Comparison of ENCODE assay signal across 8 mouse cellular contexts in genomic region chr12:84030659-84031332, GRCm38 (mm10). TPM values are rescaled to one million over a fixed set of nuclear protein-coding genes. Genes with fewer than 3 reads are reported as not detected.
DNase-seq lines count a peak whose midpoint lies in the region; ATAC-seq and TF ChIP-seq lines count a peak whose summit lies in the region.

No protein-coding gene starts in this region.

- WGBS in bone marrow, adult 2 months = 34% methylated on average over 4 of the region's 4 CpGs
- 59% methylated on average over 4 of the region's 4 CpGs for WGBS in heart, embryonic 15.5 days
- 46% methylated on average over 4 of the region's 4 CpGs for WGBS in liver, embryonic 14.5 days (ENCODE audit: insufficient replicate concordance)
- 74% methylated on average over 4 of the region's 4 CpGs for WGBS in neural tube, embryonic 13.5 days
- WGBS in stomach, embryonic 16.5 days = 58% methylated on average over 4 of the region's 4 CpGs

- H3K27ac ChIP-seq in bone marrow, adult 2 months (ENCODE audit: control insufficient read depth, insufficient read depth, low read depth, low read length, poor library complexity) = no peak overlapping the region
- H3K27ac ChIP-seq in heart, embryonic 15.5 days = 0 out of 2 replicates have a peak overlapping the region, but pooled peaks have one; percentile 25
- no peak overlapping the region for H3K27ac ChIP-seq in liver, embryonic 14.5 days
- H3K27ac ChIP-seq in neural tube, embryonic 13.5 days (replicated peaks) = no peak overlapping the region
- H3K27ac ChIP-seq in stomach, embryonic 16.5 days (ENCODE audit: low read length) = no peak overlapping the region

- H3K4me3 ChIP-seq in C2C12 (ENCODE audit: insufficient read depth, poor library complexity, severe bottlenecking) = no peak overlapping the region
- no peak overlapping the region for H3K4me3 ChIP-seq in bone marrow, adult 2 months (replicated peaks; ENCODE audit: control insufficient read depth, low read depth, low read length)
- no peak overlapping the region for H3K4me3 ChIP-seq in heart, embryonic 15.5 days
- H3K4me3 ChIP-seq in liver, embryonic 14.5 days (ENCODE audit: insufficient read depth in 1 of 2, low read depth in 2 of 2, low read length in 2 of 2) = no peak overlapping the region
- no peak overlapping the region for H3K4me3 ChIP-seq in neural tube, embryonic 13.5 days
- H3K4me3 ChIP-seq in stomach, embryonic 16.5 days (replicated peaks; ENCODE audit: low read length) = no peak overlapping the region

- no peak overlapping the region for H3K9ac ChIP-seq in heart, embryonic 15.5 days
- H3K9ac ChIP-seq in liver, embryonic 14.5 days (replicated peaks) = no peak overlapping the region
- H3K9ac ChIP-seq in neural tube, embryonic 13.5 days = no peak overlapping the region
- no peak overlapping the region for H3K9ac ChIP-seq in stomach, embryonic 16.5 days (ENCODE audit: low read length)

- H3K79me3 ChIP-seq in C2C12 (ENCODE audit: low read depth) = no peaks in the 10 kb centered on the region

- no peaks in the 10 kb centered on the region for H3K9me3 ChIP-seq in heart, embryonic 15.5 days (replicated peaks)
- H3K9me3 ChIP-seq in liver, embryonic 14.5 days (ENCODE audit: control insufficient read depth, low read length) = no peaks in the 10 kb centered on the region
- H3K9me3 ChIP-seq in neural tube, embryonic 13.5 days = no peaks in the 10 kb centered on the region
- H3K9me3 ChIP-seq in stomach, embryonic 16.5 days (replicated peaks; ENCODE audit: control insufficient read depth, low read length) = no peaks in the 10 kb centered on the region

- peak; percentile 64 for TF ChIP-seq CTCF in C2C12 (IDR thresholded peaks at IDR 0.05; ENCODE audit: control insufficient read depth, insufficient read depth, insufficient read length)
- peak; percentile 94 for TF ChIP-seq CTCF in bone marrow, adult 2 months (IDR thresholded peaks at IDR 0.05; ENCODE audit: control insufficient read depth, insufficient read depth, low read length)
- peak; percentile 88 for TF ChIP-seq CTCF in liver, embryonic 14.5 days (IDR thresholded peaks at IDR 0.05; ENCODE audit: low read depth)

- TF ChIP-seq POLR2A in bone marrow, adult 2 months (IDR thresholded peaks at IDR 0.05; ENCODE audit: borderline replicate concordance, control insufficient read depth, low read depth, low read length) = no peak

- H3K36me3 ChIP-seq in C2C12 (ENCODE audit: control insufficient read depth, insufficient read depth) = no peaks in the 10 kb centered on the region
- H3K36me3 ChIP-seq in heart, embryonic 15.5 days = no peaks in the 10 kb centered on the region
- H3K36me3 ChIP-seq in liver, embryonic 14.5 days (replicated peaks; ENCODE audit: control insufficient read depth, insufficient read depth, low read depth) = no peaks in the 10 kb centered on the region
- H3K36me3 ChIP-seq in neural tube, embryonic 13.5 days = no peaks in the 10 kb centered on the region
- no peaks in the 10 kb centered on the region for H3K36me3 ChIP-seq in stomach, embryonic 16.5 days (ENCODE audit: control insufficient read depth, insufficient read depth, low read length)

- no peaks in the 10 kb centered on the region for H3K79me2 ChIP-seq in C2C12 (ENCODE audit: control insufficient read depth, insufficient read depth)

- no peaks in the 10 kb centered on the region for H3K27me3 ChIP-seq in C2C12 (ENCODE audit: control insufficient read depth, insufficient read depth, insufficient read length)
- H3K27me3 ChIP-seq in heart, embryonic 15.5 days = no peaks in the 10 kb centered on the region
- H3K27me3 ChIP-seq in liver, embryonic 14.5 days (ENCODE audit: control insufficient read depth, insufficient read depth, low read length) = no peaks in the 10 kb centered on the region
- H3K27me3 ChIP-seq in neural tube, embryonic 13.5 days = no peaks in the 10 kb centered on the region
- no peaks in the 10 kb centered on the region for H3K27me3 ChIP-seq in stomach, embryonic 16.5 days (ENCODE audit: control insufficient read depth, insufficient read depth, low read length)

- DNase-seq in kidney, postnatal 10 days = peak; percentile 87
- peak in 1 of 3 experiments; percentile 46 for DNase-seq in liver, embryonic 14.5 days (ENCODE audit: low read depth in 3 of 3, low spot score in 3 of 3)

- H3ac ChIP-seq in C2C12 (ENCODE audit: control insufficient read depth, insufficient read length, low read depth) = no peak overlapping the region

- H3K4me1 ChIP-seq in bone marrow, adult 2 months (ENCODE audit: control insufficient read depth, insufficient read depth, low read length) = no peaks in the 10 kb centered on the region
- H3K4me1 ChIP-seq in heart, embryonic 15.5 days (replicated peaks) = peaks cover 5% of the 10 kb centered on the region; the same call in 1 of the 2 replicates
- H3K4me1 ChIP-seq in liver, embryonic 14.5 days (replicated peaks; ENCODE audit: control insufficient read depth in 2 of 2, insufficient read depth in 2 of 2, low read length in 1 of 2) = peaks cover 0 to 2% of the 10 kb centered on the region in 2 experiments; a peak in 2 of 4 replicates
- H3K4me1 ChIP-seq in neural tube, embryonic 13.5 days (replicated peaks) = no peaks in the 10 kb centered on the region
- H3K4me1 ChIP-seq in stomach, embryonic 16.5 days (ENCODE audit: control insufficient read depth, insufficient read depth, low read length) = no peaks in the 10 kb centered on the region

- TF ChIP-seq EP300 in liver, embryonic 14.5 days (IDR thresholded peaks at IDR 0.05; ENCODE audit: low read depth) = no peak

- no peak overlapping the region for H3K4me2 ChIP-seq in heart, embryonic 15.5 days
- no peak overlapping the region for H3K4me2 ChIP-seq in liver, embryonic 14.5 days (ENCODE audit: low read depth)
- no peak overlapping the region for H3K4me2 ChIP-seq in neural tube, embryonic 13.5 days
- no peak overlapping the region for H3K4me2 ChIP-seq in stomach, embryonic 16.5 days (ENCODE audit: low read depth, low read length)

- peak; percentile 92 for ATAC-seq in erythroblast, adult 5-6 weeks (replicated peaks; ENCODE audit: low FRiP score, poor library complexity, severe bottlenecking)
- ATAC-seq in heart, embryonic 15.5 days (replicated peaks; ENCODE audit: insufficient number of reproducible peaks, insufficient read depth, low FRiP score, low read depth) = no peak
- peak; percentile 50; the same call in 1 of the 2 replicates for ATAC-seq in liver, embryonic 14.5 days (ENCODE audit: insufficient read depth)
- peak; percentile 71; the same call in 1 of the 2 replicates for ATAC-seq in neural tube, embryonic 13.5 days (ENCODE audit: low read depth)
- peak; percentile 69; the same call in 1 of the 2 replicates for ATAC-seq in stomach, embryonic 16.5 days (ENCODE audit: insufficient read depth, low FRiP score)

RNA-seq across cellular contexts. Expression of gene Acot4, which starts 7.4 kb away (rescaled TPM):
- polyA plus RNA-seq in C2C12 (2012; fragmentation: generic; extraction: Trizol) = under 0.01 TPM
- 0.32 and 2.4 TPM in 2 replicates for polyA plus RNA-seq in bone marrow, adult 2 months (2011; ENCODE audit: insufficient read depth, insufficient read length, low replicate concordance, missing spikeins)
- total RNA-seq in erythroblast, adult 5-6 weeks (2015; ENCODE audit: low replicate concordance) = not detected in 2 replicates
- not detected in 2 replicates for total RNA-seq in erythroblast, adult 5-6 weeks (2017; ENCODE audit: low replicate concordance)
- polyA plus RNA-seq in heart, embryonic 15.5 days (2015; fragmentation: Nextera tagmentation; extraction: Ambion mirVana) = 0.16 and 0.29 TPM in 2 replicates
- polyA plus RNA-seq in liver, embryonic 14.5 days (2012; rRNA removed) = 4.8 and 5.0 TPM in 2 replicates
- polyA plus RNA-seq in liver, embryonic 14.5 days (2014; fragmentation: Nextera tagmentation; extraction: Ambion mirVana) = 7.9 and 8.4 TPM in 2 replicates
- 0.18 and 0.24 TPM in 2 replicates for polyA plus RNA-seq in neural tube, embryonic 13.5 days (2015; fragmentation: Nextera tagmentation; extraction: Ambion mirVana)
- polyA plus RNA-seq in stomach, embryonic 16.5 days (2015; fragmentation: Nextera tagmentation; extraction: Ambion mirVana) = 1.7 and 2.2 TPM in 2 replicates

RNA-seq across cellular contexts. Expression of gene Gm49366, which starts 7.9 kb away (rescaled TPM):
- not detected for polyA plus RNA-seq in C2C12 (2012; fragmentation: generic; extraction: Trizol)
- not detected in 2 replicates for polyA plus RNA-seq in bone marrow, adult 2 months (2011; ENCODE audit: insufficient read depth, insufficient read length, low replicate concordance, missing spikeins)
- not detected in 2 replicates for total RNA-seq in erythroblast, adult 5-6 weeks (2015; ENCODE audit: low replicate concordance)
- not detected in 2 replicates for total RNA-seq in erythroblast, adult 5-6 weeks (2017; ENCODE audit: low replicate concordance)
- polyA plus RNA-seq in heart, embryonic 15.5 days (2015; fragmentation: Nextera tagmentation; extraction: Ambion mirVana) = not detected in 2 replicates
- polyA plus RNA-seq in liver, embryonic 14.5 days (2012; rRNA removed) = not detected in 2 replicates
- not detected in 2 replicates for polyA plus RNA-seq in liver, embryonic 14.5 days (2014; fragmentation: Nextera tagmentation; extraction: Ambion mirVana)
- polyA plus RNA-seq in neural tube, embryonic 13.5 days (2015; fragmentation: Nextera tagmentation; extraction: Ambion mirVana) = not detected in 2 replicates
- not detected in 2 replicates for polyA plus RNA-seq in stomach, embryonic 16.5 days (2015; fragmentation: Nextera tagmentation; extraction: Ambion mirVana)

RNA-seq across cellular contexts. Expression of gene Acot3, which starts 21.1 kb away (rescaled TPM):
- polyA plus RNA-seq in C2C12 (2012; fragmentation: generic; extraction: Trizol) = not detected
- polyA plus RNA-seq in bone marrow, adult 2 months (2011; ENCODE audit: insufficient read depth, insufficient read length, low replicate concordance, missing spikeins) = not detected in 2 replicates
- not detected in 2 replicates for total RNA-seq in erythroblast, adult 5-6 weeks (2015; ENCODE audit: low replicate concordance)
- total RNA-seq in erythroblast, adult 5-6 weeks (2017; ENCODE audit: low replicate concordance) = not detected in 2 replicates
- polyA plus RNA-seq in heart, embryonic 15.5 days (2015; fragmentation: Nextera tagmentation; extraction: Ambion mirVana) = 0.56 and 0.73 TPM in 2 replicates
- polyA plus RNA-seq in liver, embryonic 14.5 days (2012; rRNA removed) = 2.0 and 2.6 TPM in 2 replicates
- 3.7 and 4.4 TPM in 2 replicates for polyA plus RNA-seq in liver, embryonic 14.5 days (2014; fragmentation: Nextera tagmentation; extraction: Ambion mirVana)
- 0.69 and 0.75 TPM in 2 replicates for polyA plus RNA-seq in neural tube, embryonic 13.5 days (2015; fragmentation: Nextera tagmentation; extraction: Ambion mirVana)
- 0.46 and 1.4 TPM in 2 replicates for polyA plus RNA-seq in stomach, embryonic 16.5 days (2015; fragmentation: Nextera tagmentation; extraction: Ambion mirVana)

RNA-seq across cellular contexts. Expression of gene Acot1, which starts 21.5 kb away (rescaled TPM):
- 0.41 TPM for polyA plus RNA-seq in C2C12 (2012; fragmentation: generic; extraction: Trizol)
- 4.9 and 15.5 TPM in 2 replicates for polyA plus RNA-seq in bone marrow, adult 2 months (2011; ENCODE audit: insufficient read depth, insufficient read length, low replicate concordance, missing spikeins)
- not detected in 2 replicates for total RNA-seq in erythroblast, adult 5-6 weeks (2015; ENCODE audit: low replicate concordance)
- total RNA-seq in erythroblast, adult 5-6 weeks (2017; ENCODE audit: low replicate concordance) = 2.4 TPM in 1 of 2 replicates, not detected in the other
- polyA plus RNA-seq in heart, embryonic 15.5 days (2015; fragmentation: Nextera tagmentation; extraction: Ambion mirVana) = 27.7 and 29.8 TPM in 2 replicates
- polyA plus RNA-seq in liver, embryonic 14.5 days (2012; rRNA removed) = 12.8 and 14.7 TPM in 2 replicates
- 28.3 and 35.7 TPM in 2 replicates for polyA plus RNA-seq in liver, embryonic 14.5 days (2014; fragmentation: Nextera tagmentation; extraction: Ambion mirVana)
- 86.3 and 101 TPM in 2 replicates for polyA plus RNA-seq in neural tube, embryonic 13.5 days (2015; fragmentation: Nextera tagmentation; extraction: Ambion mirVana)
- 37.4 and 48.4 TPM in 2 replicates for polyA plus RNA-seq in stomach, embryonic 16.5 days (2015; fragmentation: Nextera tagmentation; extraction: Ambion mirVana)

RNA-seq across cellular contexts. Expression of gene Acot5, which starts 38.3 kb away (rescaled TPM):
- not detected for polyA plus RNA-seq in C2C12 (2012; fragmentation: generic; extraction: Trizol)
- not detected in 2 replicates for polyA plus RNA-seq in bone marrow, adult 2 months (2011; ENCODE audit: insufficient read depth, insufficient read length, low replicate concordance, missing spikeins)
- total RNA-seq in erythroblast, adult 5-6 weeks (2015; ENCODE audit: low replicate concordance) = not detected in 2 replicates
- not detected in 2 replicates for total RNA-seq in erythroblast, adult 5-6 weeks (2017; ENCODE audit: low replicate concordance)
- 0.10 TPM in 1 of 2 replicates, not detected in the other for polyA plus RNA-seq in heart, embryonic 15.5 days (2015; fragmentation: Nextera tagmentation; extraction: Ambion mirVana)
- not detected in 2 replicates for polyA plus RNA-seq in liver, embryonic 14.5 days (2012; rRNA removed)
- not detected in 2 replicates for polyA plus RNA-seq in liver, embryonic 14.5 days (2014; fragmentation: Nextera tagmentation; extraction: Ambion mirVana)
- 0.14 and 0.23 TPM in 2 replicates for polyA plus RNA-seq in neural tube, embryonic 13.5 days (2015; fragmentation: Nextera tagmentation; extraction: Ambion mirVana)
- polyA plus RNA-seq in stomach, embryonic 16.5 days (2015; fragmentation: Nextera tagmentation; extraction: Ambion mirVana) = not detected in 2 replicates
